Mouse (Mus musculus): ENCODE data around the gene Rasgef1b. TPM values are rescaled to one million over a fixed set of nuclear protein-coding genes. Genes with fewer than 3 reads are reported as not detected.

The Rasgef1b gene
- total RNA-seq (2014; fragmentation: Nextera tagmentation) (0.46 and 2.5 TPM in 2 replicates), total RNA-seq (2017) (2.6 and 3.2 TPM in 2 replicates)

DNA sequence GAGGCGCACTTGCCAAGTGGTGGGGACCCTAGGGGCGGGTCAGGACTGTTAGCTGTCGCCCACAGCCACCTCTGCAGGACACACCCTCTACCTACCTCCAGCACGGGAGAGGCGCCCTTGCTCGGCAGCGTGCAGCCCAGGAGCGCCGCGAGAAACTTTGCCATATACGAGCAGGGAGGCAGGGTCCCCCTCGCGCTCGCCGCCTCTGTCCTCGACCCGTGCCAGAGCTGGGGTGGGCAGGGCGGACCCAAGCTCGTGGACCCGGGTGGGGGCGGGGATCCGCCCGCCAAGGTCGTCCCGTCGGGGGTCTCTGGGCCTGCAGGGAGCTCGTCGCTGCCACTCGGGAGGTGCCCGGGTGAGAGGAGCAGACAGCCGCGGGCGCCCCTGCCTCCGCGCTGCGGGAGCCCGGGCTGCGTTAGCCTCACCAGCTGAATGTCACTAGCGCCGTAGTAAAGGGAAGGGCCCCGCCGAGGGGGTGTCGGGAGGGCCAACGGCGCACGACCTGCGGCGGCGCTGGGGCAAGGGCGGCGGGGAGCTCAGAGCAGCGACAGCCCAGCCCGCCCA, at the start of gene Rasgef1b:
TSS of gene Rasgef1b (minus strand) at position 417 of the 564 bp plus-strand sequence.
- no peak for ATAC-seq (replicated peaks; ENCODE audit: low FRiP score, low TSS enrichment, poor library complexity, severe bottlenecking)

DNA sequence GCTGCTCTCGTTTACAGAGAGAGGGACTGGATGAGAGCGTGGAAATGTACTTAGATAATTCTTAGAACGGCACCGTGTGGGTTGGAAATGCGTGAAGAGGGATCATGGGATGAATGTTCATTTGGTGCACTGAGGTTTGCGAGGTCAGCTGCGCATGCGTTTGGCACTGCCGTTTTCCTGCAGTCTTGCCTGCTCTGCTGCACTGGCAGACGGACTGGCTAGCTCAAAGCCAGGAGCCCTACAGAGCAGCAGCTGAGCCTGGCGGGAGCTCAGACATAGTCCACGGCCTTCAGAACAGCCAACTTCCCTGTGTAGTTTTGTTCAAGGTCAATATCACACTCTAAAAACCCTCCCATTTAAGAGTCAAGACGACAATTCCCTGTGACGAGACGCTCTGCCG, 46.5 kb upstream of the Rasgef1b start:
- ATAC-seq (replicated peaks; ENCODE audit: low FRiP score, low TSS enrichment, poor library complexity, severe bottlenecking): no peak

DNA sequence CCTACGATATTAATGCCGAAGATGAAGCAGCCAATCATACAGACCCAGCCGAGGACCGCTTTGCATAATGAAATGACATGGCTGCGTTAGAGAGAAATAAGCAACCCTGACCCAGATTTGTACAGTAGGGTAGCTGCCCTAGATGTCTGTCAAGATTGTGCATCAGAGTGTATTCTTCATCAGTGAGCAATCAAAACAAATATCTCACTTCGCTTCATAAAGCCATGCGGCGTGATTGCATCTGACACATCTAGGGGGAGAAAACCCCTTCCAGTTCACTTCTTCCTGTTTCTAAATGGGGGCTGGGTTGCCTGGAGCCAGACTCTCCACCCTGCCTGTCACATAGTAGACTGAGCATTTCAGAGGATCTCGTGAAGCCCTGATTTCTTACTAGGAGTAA, 44.4 kb upstream of the Rasgef1b start:
- no peak for ATAC-seq (replicated peaks; ENCODE audit: low FRiP score, low TSS enrichment, poor library complexity, severe bottlenecking)

DNA sequence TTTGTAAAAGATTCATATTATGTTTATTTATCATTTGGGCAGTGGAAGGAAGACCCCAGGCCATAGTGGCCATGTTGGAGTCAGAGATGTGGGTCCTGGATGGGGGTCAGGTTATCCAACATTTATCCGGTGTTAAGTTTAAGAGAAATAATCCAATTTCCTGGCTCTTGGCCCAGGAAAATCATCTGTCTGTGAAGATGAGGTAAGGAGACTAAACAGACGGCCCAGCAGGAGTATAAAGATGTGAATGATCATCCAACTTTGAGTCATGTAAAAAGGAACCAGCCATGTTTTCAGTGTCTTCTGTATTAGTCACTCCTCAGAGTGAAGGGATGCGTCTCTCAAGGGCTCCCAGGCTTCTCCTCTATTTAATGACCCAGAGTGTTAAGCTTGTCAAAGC, 35.4 kb upstream of the Rasgef1b start:
- ATAC-seq (replicated peaks; ENCODE audit: low FRiP score, low TSS enrichment, poor library complexity, severe bottlenecking): no peak

DNA sequence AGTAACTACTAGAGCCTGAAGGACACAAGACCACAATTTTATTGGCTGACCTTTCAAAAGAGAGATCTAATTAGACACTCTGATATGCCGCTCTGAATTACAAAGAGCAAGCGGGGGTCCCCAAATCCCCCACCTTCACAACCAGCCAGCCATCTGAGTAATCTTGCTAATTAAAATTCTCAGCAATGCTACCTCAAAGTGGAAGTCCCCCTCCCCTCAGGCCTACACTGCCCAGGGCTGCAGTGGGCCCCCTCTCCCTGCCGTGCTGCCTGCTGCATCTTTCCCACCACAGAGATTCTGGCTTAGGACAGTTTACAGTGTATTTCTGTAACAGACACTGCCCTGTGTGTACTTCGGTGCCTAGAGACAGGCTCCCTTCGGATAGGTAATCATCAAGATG, 30.0 kb upstream of the Rasgef1b start:
- ATAC-seq (replicated peaks; ENCODE audit: low FRiP score, low TSS enrichment, poor library complexity, severe bottlenecking): no peak

- ATAC-seq (replicated peaks; ENCODE audit: low FRiP score, low TSS enrichment, poor library complexity, severe bottlenecking): no peak
Observed at GRCm38 (mm10) chr5:99753843-99754242, 25.0 kb upstream of the Rasgef1b start.

DNA sequence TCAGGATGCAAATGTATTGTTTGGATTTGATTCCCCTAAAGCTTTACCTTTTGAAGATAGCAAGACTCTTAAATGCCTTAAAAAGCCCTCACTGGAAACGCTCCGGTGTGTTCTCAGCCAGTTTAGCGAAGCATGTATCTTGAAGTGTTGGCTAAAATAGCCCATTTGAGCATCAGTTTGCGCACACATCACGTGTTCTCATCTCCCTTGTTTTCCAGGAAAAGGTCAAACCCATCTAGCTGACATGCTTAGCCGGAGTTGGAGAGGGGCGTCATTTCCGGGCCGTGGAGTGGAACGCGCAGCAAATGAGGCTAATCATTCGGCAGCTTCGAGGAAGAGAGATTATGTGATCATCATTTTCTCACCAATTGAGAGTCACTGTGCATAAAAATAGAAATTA, 24.5 kb upstream of the Rasgef1b start:
- no peak for ATAC-seq (replicated peaks; ENCODE audit: low FRiP score, low TSS enrichment, poor library complexity, severe bottlenecking)

- no peak for ATAC-seq (replicated peaks; ENCODE audit: low FRiP score, low TSS enrichment, poor library complexity, severe bottlenecking)
Observed at GRCm38 (mm10) chr5:99752670-99753231, 23.9 kb upstream of the Rasgef1b start.

- ATAC-seq (replicated peaks; ENCODE audit: low FRiP score, low TSS enrichment, poor library complexity, severe bottlenecking): no peak
Observed at GRCm38 (mm10) chr5:99748417-99748816, 19.6 kb upstream of the Rasgef1b start.

DNA sequence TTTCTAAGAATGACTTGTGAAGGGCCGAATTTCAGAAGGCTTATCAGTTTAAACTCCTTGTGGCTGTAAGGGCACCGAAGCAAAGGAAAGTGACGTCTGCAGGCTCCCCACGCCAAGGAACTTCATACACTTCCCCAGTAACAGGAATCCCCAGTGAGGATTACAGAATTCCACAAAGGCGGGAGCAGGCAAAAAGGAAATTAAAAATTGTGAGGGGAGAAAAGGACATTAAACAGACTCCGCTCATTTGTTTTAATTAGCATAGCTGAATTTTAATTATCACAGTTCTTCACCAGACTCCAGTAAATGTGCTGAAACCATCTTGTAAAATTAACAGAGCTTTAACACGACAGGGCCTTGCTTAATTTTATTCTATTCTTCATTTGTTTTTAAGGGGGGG, 17.2 kb upstream of the Rasgef1b start:
- no peak for ATAC-seq (replicated peaks; ENCODE audit: low FRiP score, low TSS enrichment, poor library complexity, severe bottlenecking)

GRCm38 (mm10) chr5:99742874-99743273, 14.0 kb upstream of the Rasgef1b start:
- no peak for ATAC-seq (replicated peaks; ENCODE audit: low FRiP score, low TSS enrichment, poor library complexity, severe bottlenecking)

DNA sequence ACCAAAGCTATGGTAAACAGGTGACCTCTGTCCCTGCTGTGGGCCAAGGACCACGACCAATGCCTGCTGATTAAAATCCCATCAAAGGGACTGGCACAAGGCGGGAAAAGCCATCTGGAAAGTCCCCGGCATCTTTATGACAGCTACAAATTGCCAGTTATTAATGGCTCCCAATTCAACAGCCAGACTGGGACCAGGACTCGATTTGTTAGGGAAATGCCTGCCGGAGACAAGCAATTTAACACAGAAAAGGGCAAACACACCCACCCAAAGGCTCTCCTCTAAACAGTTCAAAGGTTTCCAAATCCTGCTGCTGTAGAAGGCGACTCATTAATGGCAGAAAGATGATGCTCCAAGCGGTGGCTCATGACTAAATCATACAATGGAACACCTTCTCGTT, 13.2 kb upstream of the Rasgef1b start:
- ATAC-seq (replicated peaks; ENCODE audit: low FRiP score, low TSS enrichment, poor library complexity, severe bottlenecking): no peak

DNA sequence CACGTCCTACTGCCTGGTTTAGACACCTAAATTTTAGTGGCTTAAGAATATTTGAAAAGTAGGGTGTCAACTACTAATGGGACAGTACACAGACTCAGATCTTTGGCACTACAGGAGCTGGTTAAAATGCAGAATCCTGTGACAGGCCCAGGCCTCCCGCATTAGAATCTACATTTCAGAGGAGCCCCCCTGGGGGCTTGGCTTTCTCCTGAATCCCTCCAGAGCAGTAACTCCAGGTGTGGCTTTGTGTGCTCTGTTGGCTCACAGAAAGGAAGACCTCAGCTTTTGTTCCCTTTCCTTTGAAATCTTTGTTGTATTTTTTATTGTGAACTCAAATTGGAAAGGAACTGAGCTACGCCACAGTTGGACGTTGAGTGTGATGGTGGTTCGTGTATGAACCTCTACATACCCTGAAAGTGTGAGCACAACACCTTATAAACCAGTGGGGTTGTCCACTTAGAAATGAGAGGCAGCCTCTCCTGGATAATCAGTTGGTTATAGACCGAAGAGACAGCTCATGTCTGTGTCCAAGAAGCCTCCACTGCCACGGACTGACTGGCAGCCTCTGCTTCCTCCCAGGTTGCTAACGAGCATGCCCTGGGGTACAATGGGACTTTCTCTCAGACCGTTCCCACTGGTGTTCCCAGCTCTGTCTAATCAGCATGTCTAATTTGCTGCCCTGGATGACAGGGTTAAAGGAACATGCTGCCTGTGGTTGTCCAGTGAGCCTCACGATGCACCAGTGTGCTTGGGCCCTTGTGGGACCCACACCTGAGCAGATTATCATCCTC, 9.3 kb upstream of the Rasgef1b start:
- no peak for ATAC-seq (replicated peaks; ENCODE audit: low FRiP score, low TSS enrichment, poor library complexity, severe bottlenecking)

- no peak for ATAC-seq (replicated peaks; ENCODE audit: low FRiP score, low TSS enrichment, poor library complexity, severe bottlenecking)
Observed at GRCm38 (mm10) chr5:99729931-99730330, 1.1 kb upstream of the Rasgef1b start.

DNA sequence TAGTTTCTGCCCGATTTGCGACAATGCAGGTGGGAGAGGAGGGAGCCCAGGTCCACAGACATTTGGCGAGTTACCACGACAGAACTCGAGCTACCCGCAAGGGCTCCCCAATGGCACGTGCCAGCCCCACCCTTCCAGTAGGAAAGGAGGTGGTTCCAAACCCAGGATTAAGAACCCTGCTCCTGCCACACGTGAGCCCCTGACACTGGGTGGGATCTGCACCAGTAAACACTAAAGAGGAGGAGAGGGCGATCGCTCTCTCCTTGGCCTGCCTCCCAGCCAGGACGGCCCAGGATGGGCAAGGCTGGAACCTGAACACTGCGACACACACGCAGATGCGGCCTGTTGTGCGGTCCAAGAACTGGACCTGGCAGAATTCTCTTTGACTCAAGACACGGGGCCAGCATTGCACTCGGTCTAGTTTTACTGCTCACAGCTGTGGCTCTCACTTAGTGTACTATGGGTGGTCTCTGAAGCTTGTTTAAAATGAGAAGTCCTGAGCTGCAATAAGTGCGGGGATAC, 557 bp upstream of the Rasgef1b start:
- ATAC-seq (replicated peaks; ENCODE audit: low FRiP score, low TSS enrichment, poor library complexity, severe bottlenecking): no peak

DNA sequence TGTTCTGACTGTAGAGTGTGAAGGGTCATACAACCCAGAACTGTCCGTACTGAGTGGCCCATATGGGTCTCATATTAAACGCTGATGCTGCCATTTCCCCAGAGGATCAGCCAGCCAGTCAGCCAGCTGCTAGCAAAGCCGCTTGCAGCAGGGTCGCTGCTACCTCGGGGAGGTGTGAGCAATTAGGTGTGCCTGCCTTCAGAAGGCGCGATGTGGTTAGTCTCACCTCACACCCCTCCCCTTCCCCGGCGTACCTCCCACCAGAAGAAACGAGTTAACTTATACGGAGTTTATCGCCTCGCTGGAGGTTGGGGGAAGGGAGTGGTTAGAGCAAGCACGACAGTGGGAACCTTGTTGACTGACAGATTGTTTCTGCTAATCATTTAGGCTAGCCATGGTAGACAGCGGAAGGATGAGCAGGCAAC, 826 bp downstream of the Rasgef1b start:
- ATAC-seq (replicated peaks; ENCODE audit: low FRiP score, low TSS enrichment, poor library complexity, severe bottlenecking): no peak

DNA sequence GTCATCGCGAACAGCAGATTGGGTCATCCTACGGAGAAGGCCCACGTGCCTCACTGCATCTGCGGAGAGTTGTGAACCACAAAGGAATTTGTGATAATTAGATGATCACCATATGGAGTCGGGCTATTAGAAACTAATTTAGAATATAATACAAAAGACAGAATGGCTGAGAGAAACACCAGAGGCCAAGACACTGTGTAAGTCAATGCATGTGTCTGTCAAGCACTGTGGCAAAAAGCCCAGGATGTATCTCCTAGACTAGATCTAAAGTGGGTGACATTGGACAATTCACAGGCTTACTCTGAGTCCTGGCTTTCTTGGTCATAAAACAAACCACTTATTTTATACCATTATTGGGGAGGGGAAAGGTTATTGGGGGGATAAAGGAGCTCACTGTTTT, 4.9 kb downstream of the Rasgef1b start:
- no peak for ATAC-seq (replicated peaks; ENCODE audit: low FRiP score, low TSS enrichment, poor library complexity, severe bottlenecking)

- no peak for ATAC-seq (replicated peaks; ENCODE audit: low FRiP score, low TSS enrichment, poor library complexity, severe bottlenecking)
Observed at GRCm38 (mm10) chr5:99722310-99722709, 6.6 kb downstream of the Rasgef1b start.

DNA sequence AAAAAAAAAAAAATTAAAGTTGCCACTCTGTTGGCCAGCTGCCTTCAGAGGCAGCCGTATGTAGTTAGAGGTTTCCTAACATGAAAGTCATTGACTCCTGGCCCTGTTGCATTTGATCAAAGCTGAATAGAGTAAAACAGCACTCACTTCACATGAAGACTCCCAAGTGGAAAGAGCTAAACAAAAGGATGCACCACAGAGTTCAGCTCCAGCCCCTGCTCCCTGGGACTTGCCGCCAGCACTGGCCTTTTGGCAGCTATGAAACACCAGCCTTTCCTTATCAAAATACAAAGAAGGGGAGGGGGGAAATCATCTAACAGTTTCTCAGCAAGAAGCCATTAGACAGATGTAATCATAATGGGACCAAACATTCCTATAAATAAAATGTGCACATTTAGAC, 8.3 kb downstream of the Rasgef1b start:
- ATAC-seq (replicated peaks; ENCODE audit: low FRiP score, low TSS enrichment, poor library complexity, severe bottlenecking): no peak

- ATAC-seq (replicated peaks; ENCODE audit: low FRiP score, low TSS enrichment, poor library complexity, severe bottlenecking): no peak
Observed at GRCm38 (mm10) chr5:99717917-99718316, 10.9 kb downstream of the Rasgef1b start.

DNA sequence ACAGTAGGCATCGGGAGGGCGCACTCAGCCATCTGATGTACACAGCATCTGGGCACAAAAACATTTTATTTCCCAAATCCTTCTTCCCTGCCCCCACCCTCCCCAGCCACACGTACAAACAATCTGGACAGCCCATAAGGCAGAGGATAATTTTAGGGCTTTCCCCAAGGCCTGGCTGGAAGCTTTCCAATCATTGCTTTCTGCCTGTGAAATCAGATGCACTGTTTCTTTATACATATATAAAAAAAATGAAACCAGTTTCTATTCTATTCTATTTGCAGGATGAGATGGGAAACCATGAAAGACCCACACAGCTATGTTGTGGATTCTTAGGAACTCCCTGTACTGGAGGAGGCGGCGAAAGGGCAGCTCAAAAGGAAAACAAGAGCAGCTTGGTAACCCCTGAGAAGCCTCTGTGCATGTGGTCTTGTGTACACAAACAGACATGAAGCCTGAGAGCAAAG, 13.6 kb downstream of the Rasgef1b start:
- ATAC-seq (replicated peaks; ENCODE audit: low FRiP score, low TSS enrichment, poor library complexity, severe bottlenecking): no peak
